In the genomic region with DNA sequence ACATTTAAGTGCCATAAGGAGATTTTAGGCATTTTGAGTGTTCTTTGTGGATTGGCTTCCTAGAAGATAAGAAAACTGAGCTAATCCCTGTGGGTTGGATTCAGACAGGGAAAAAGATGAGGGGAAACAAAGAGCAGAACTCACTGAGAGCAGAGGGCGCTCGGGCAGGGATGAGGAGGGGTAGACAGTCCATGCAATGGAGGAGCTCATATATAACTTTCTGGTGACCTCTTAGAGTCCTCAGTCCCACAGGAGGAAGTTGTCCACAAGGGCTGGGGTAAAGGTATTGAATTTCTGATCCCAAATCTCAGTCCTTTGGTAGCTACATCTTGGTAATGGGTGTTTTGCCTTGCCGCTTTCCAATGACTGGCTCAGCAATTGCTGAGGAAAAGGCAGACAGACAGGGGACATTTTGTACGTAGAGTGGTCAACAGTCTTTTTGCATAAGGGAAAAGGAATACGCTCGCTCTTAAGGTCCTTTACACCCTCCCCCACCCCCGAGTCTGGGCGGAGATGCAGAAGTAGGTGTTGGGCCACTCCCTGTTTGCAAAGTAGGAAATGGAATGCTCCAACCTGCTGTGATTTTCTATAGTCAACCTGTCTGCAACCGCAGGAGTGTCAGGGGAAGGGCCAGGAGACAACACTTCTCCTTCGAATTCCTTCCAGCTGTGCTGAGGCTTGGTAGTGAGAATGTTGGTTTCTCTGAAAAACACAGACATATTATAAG, we compare ENCODE assay signal across 20 mouse cellular contexts. TPM values are rescaled to one million over a fixed set of nuclear protein-coding genes. Genes with fewer than 3 reads are reported as not detected.
A peak's percentile ranks its signal among the peaks of the same experiment; 100 is the strongest.
DNase-seq lines count a peak whose midpoint lies in the region; ATAC-seq lines count a peak whose summit lies in the region.
"Had no signal": no experiment of that assay in that cellular context is flagged by ENCODE, and none has a peak within 500 bp of the region (broad histone marks: within the 10 kb centered on the region; RNA-seq: fewer than 3 reads in every experiment).

No protein-coding gene starts in this region.

- peak overlapping the region; percentile 12 for H3K4me2 ChIP-seq in lung, embryonic 15.5 days
- H3K4me2 ChIP-seq in stomach, embryonic 15.5 days, result peak overlapping the region; percentile 26
- H3K4me2 ChIP-seq: embryonic facial prominence, embryonic 12.5 days; forebrain, embryonic 15.5 days; hindbrain, embryonic 15.5 days; midbrain, embryonic 13.5 days; neural tube, embryonic 15.5 days had no signal

- H3K9me3 ChIP-seq in lung, embryonic 15.5 days, result no peaks in the 10 kb centered on the region
- H3K9me3 ChIP-seq in stomach, embryonic 15.5 days, result no peaks in the 10 kb centered on the region
- H3K9me3 ChIP-seq: embryonic facial prominence, embryonic 12.5 days; forebrain, embryonic 15.5 days; hindbrain, embryonic 15.5 days; midbrain, embryonic 13.5 days; neural tube, embryonic 15.5 days had no signal

- peak; percentile 18 to 41 for DNase-seq in lung, adult 18-20 months
- no peak for DNase-seq in lung, postnatal 25 days (ENCODE audit: low spot score)
- peak; percentile 77 for DNase-seq in WW6 (ENCODE audit: low read depth, low spot score)
- DNase-seq in layer of hippocampus, adult 18-20 months (ENCODE audit: low spot score in 2 of 2), result no peak
- DNase-seq in cerebellum, postnatal 36 days, result no peak
- DNase-seq: adrenal gland, postnatal 10 days; cerebellum, adult 11-12 months; heart, postnatal 10 days; kidney, adult 2 months; kidney, postnatal 25 days; liver had no signal

- H3K9ac ChIP-seq in lung, embryonic 15.5 days, result no peak overlapping the region
- H3K9ac ChIP-seq in stomach, embryonic 15.5 days, result no peak overlapping the region
- H3K9ac ChIP-seq: embryonic facial prominence, embryonic 12.5 days; forebrain, embryonic 15.5 days; hindbrain, embryonic 15.5 days; midbrain, embryonic 13.5 days; neural tube, embryonic 15.5 days had no signal

- WGBS in lung, embryonic 15.5 days, result 32% methylated on average over 10 of the region's 10 CpGs
- WGBS in stomach, embryonic 15.5 days, result 36% methylated on average over 10 of the region's 10 CpGs

- no peaks in the 10 kb centered on the region for H3K27me3 ChIP-seq in lung, embryonic 15.5 days
- no peaks in the 10 kb centered on the region for H3K27me3 ChIP-seq in stomach, embryonic 15.5 days (replicated peaks)
- H3K27me3 ChIP-seq: embryonic facial prominence, embryonic 12.5 days; forebrain, embryonic 15.5 days; hindbrain, embryonic 15.5 days; midbrain, embryonic 13.5 days; neural tube, embryonic 15.5 days had no signal

- 0 out of 2 replicates have a peak, but pooled peaks cover 9% of the 10 kb centered on the region for H3K4me1 ChIP-seq in lung, embryonic 15.5 days
- H3K4me1 ChIP-seq in stomach, embryonic 15.5 days, result no peaks in the 10 kb centered on the region
- H3K4me1 ChIP-seq: embryonic facial prominence, embryonic 12.5 days; hindbrain, embryonic 15.5 days had no signal

- no peaks in the 10 kb centered on the region for H3K36me3 ChIP-seq in lung, embryonic 15.5 days
- H3K36me3 ChIP-seq in stomach, embryonic 15.5 days, result no peaks in the 10 kb centered on the region
- H3K36me3 ChIP-seq: embryonic facial prominence, embryonic 12.5 days; forebrain, embryonic 15.5 days; heart, embryonic 10.5 days; hindbrain, embryonic 15.5 days; midbrain, embryonic 13.5 days; neural tube, embryonic 15.5 days had no signal

- H3K27ac ChIP-seq in lung, embryonic 15.5 days, result 0 out of 2 replicates have a peak overlapping the region, but pooled peaks have one; percentile 11
- H3K27ac ChIP-seq in stomach, embryonic 15.5 days, result no peak overlapping the region
- H3K27ac ChIP-seq: embryonic facial prominence, embryonic 12.5 days; forebrain, embryonic 15.5 days; heart, embryonic 10.5 days; hindbrain, embryonic 15.5 days; midbrain, embryonic 13.5 days; neural tube, embryonic 15.5 days had no signal

- no peak overlapping the region for H3K4me3 ChIP-seq in lung, embryonic 15.5 days
- no peak overlapping the region; the same call in 1 of the 2 replicates for H3K4me3 ChIP-seq in stomach, embryonic 15.5 days (replicated peaks)
- H3K4me3 ChIP-seq: embryonic facial prominence, embryonic 12.5 days; forebrain, embryonic 15.5 days; heart, embryonic 10.5 days; hindbrain, embryonic 15.5 days; midbrain, embryonic 13.5 days; neural tube, embryonic 15.5 days had no signal

- ATAC-seq in lung, embryonic 15.5 days (ENCODE audit: borderline replicate concordance, extremely low read depth, low FRiP score, low TSS enrichment), result peak; percentile 37; the same call in 1 of the 2 replicates
- peak; percentile 45; the same call in 1 of the 2 replicates for ATAC-seq in stomach, embryonic 15.5 days (ENCODE audit: insufficient read depth, low FRiP score, low read depth)
- ATAC-seq in megakaryocyte, adult 5-6 weeks (ENCODE audit: poor library complexity, severe bottlenecking), result no peak
- ATAC-seq: forebrain, embryonic 15.5 days; midbrain, embryonic 13.5 days had no signal

RNA-seq across cellular contexts. Expression of gene Slc20a1, which starts 20.2 kb away (rescaled TPM):
- 24.5 and 27.2 TPM in 2 replicates for polyA plus RNA-seq in lung, embryonic 15.5 days (2015; fragmentation: Nextera tagmentation; extraction: Ambion mirVana)
- 26.8 and 29.4 TPM in 2 replicates for polyA plus RNA-seq in stomach, embryonic 15.5 days (2015; fragmentation: Nextera tagmentation; extraction: Ambion mirVana)
- 18.7 and 22.8 TPM in 2 replicates for total RNA-seq in megakaryocyte, adult 5-6 weeks (2015)
- total RNA-seq in megakaryocyte, adult 5-6 weeks (2017), result 52.4 and 70.8 TPM in 2 replicates
- total RNA-seq in layer of hippocampus, adult 18-20 months (2021), result 100 to 1,000 TPM; 126 to 129 TPM

RNA-seq across cellular contexts. Expression of gene Chchd5, which starts 48.8 kb away (rescaled TPM):
- 27.1 and 27.8 TPM in 2 replicates for polyA plus RNA-seq in lung, embryonic 15.5 days (2015; fragmentation: Nextera tagmentation; extraction: Ambion mirVana)
- 23.1 and 23.2 TPM in 2 replicates for polyA plus RNA-seq in stomach, embryonic 15.5 days (2015; fragmentation: Nextera tagmentation; extraction: Ambion mirVana)
- total RNA-seq in megakaryocyte, adult 5-6 weeks (2015), result 11.9 and 13.0 TPM in 2 replicates
- total RNA-seq in megakaryocyte, adult 5-6 weeks (2017), result 9.4 and 11.9 TPM in 2 replicates
- total RNA-seq in layer of hippocampus, adult 18-20 months (2021), result 10 to 100 TPM; 12.1 to 12.2 TPM

Comparison
In these comparisons a context has a peak if more than half of its experiments do, and no peak if none do; other contexts are left out.
1. DNase-seq: peak in lung, adult 18-20 months (2 of 2) and WW6 (single experiment); none in lung, postnatal 25 days (single experiment), layer of hippocampus, adult 18-20 months (0 of 2) and cerebellum, postnatal 36 days (0 of 2).